Mouse (Mus musculus) left cerebral cortex, postnatal 14 days (tissue): ENCODE data around the gene Rsbn1l. TPM values are rescaled to one million over a fixed set of nuclear protein-coding genes. Genes with fewer than 3 reads are reported as not detected.
"Not testable (repeated sequence)": the region's sequence is repeated elsewhere in the genome, so short reads cannot be mapped to it uniquely, and the experiment has no call there.

ENCODE experiments used
- DNase-seq, 2 experiments: peaks; one replicate each; pipeline ENCODE4 v3.0.0; 2021 to 2022; ENCODE audit warnings: low spot score in 2 of 2, mixed read lengths in 1 of 2
- intact Hi-C: fragments of 180-260 bp; cut with DNase I; formaldehyde crosslinking; loops from one replicate; pipeline ENCODE4 v1.15.1; 2025
- total RNA-seq, 2 experiments: library from RNA; stranded (reverse); gene quantifications; 2 replicates each; pipeline ENCODE4 v1.2.3; 2021

Rsbn1l gene
- total RNA-seq, 2 experiments from 2014 or later: 13.7 to 14.7 TPM

DNA sequence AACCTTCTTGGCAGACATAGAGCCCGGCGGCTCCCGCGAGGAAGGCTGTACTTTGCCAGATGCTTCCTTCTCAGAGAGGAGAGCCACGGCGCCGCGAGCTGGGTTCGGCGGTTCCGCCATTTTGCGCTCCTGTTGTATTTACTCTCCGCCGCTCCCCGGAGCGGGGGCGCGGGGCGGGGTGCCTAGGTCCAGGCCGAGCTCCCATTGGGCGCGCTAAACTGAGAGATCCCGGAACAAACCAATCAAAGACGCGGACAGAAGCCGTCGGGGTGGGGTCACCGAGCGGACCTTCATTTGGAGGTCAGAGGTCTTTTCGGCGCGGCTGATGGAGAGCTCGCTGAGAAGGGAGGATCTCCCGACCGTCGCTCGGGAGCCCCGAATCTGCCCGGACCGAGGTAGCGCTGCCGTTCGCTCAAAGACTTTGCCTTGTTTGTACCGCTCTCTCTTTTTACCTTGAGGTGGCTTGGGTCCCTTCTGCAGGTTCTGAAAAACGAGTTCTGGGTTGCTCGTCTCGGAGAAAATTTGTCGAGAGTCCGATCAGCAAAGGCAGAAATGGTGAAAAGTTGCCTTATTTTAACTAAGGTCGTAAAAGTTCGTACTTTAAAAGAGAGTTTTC, 4.4 kb downstream of the Rsbn1l start:
- intact Hi-C loops: loop anchor here (2.0 kb wide), 1 partner anchor 39 kb away; no protein-coding TSS in a partner anchor
- peak; percentile 95 to 97 for DNase-seq

DNA sequence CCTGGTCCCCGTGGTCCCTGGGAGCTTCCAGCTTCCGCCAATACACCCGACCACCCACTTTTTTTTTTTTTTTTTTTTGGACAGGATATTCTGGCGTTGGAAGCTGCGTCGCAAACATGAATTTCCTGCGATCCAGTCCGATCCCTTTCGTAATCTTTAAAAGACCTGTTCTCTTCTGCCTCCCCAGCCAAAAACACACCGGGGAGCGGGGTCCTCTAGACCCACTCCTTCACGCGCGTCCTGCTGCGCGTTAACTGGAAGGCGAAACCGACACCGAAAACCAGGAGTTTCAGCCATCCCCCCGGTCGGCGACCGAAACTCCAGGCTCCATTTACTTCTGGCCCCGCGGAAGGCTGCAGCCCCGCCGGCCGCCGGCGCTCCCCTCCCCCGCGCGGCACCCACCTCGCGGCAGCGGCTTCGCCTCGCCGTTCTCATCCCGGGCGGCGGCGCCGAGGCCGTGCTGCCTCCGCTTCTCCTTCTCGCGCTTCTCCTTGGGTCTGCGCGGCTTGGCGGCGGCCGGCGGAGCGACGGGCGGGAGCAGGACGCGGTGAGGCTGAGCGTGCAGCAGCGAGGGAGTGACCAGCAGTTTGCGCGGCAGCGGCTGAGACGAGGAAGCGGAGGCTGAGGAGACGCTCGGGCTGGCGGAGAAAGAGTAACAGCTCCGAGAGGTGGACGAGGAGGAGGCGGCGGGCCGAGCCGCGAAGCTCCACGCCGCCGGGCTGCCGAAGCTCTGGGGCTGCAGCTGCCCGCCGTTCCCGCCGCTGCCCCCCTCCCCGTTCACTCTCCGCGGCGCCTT, 5.1 kb downstream of the Rsbn1l start:
- peak; percentile 52 to 56 for DNase-seq
- intact Hi-C loops: loop anchor here (2.0 kb wide), 1 partner anchor 38 kb away; no protein-coding TSS in a partner anchor

DNA sequence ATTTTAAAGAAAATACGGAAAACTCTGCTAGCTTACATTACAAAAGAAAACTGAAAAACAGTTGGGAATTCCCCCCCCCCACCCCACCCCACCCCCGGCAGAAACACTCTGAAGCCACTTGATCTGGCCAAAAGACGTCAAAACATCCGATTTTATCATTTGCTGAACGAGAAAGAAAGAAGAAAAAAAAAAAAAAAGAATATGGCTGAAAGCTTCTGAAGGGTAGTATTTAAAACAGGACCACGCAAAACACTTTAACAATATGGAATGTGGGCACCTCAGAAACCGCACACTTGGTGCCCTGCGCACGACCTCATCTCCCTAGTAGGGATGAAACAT, 5.7 kb downstream of the Rsbn1l start:
- no peak for DNase-seq
- intact Hi-C loops: loop anchor here (2.0 kb wide), 1 partner anchor 38 kb away; no protein-coding TSS in a partner anchor

DNA sequence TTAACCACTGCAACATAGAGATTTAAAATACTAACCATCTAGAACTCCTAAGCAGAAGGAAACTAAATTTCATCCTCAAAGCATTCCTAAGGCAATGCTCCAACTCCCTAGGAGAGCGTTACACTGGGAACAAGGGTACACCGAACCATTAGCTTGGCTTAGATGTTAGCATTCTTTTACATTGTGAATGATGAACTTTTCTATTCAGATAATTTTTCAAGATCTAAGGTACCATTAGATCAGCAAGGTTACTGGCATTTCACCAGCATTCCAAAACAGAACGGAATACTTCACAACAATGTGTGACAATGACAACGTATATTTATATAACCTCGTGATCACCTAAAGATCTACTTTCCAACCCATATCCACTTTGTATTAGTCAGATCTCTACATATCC, 6.1 kb downstream of the Rsbn1l start:
- intact Hi-C loops: loop anchor here (2.0 kb wide), 1 partner anchor 37 kb away; no protein-coding TSS in a partner anchor
- no peak for DNase-seq

DNA sequence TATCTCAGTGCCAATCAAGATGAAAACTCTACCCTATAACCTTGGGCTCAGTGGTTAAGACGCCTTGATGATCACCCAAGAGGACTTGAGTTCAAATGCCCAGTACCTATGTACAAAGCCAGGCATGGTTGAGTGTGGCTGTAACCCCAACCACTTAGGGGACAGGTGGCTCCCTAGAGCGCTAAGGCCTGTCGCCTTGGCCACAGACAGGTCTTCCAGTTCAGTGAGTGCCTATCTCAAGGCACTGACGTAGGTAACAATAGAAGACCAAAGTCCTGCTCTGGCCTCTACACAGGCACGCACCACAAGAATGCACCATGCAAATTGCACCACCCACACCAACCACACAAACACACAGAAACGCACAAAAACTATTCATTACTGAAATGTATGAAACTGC, 9.3 kb downstream of the Rsbn1l start:
- intact Hi-C loops: no loop called here

DNA sequence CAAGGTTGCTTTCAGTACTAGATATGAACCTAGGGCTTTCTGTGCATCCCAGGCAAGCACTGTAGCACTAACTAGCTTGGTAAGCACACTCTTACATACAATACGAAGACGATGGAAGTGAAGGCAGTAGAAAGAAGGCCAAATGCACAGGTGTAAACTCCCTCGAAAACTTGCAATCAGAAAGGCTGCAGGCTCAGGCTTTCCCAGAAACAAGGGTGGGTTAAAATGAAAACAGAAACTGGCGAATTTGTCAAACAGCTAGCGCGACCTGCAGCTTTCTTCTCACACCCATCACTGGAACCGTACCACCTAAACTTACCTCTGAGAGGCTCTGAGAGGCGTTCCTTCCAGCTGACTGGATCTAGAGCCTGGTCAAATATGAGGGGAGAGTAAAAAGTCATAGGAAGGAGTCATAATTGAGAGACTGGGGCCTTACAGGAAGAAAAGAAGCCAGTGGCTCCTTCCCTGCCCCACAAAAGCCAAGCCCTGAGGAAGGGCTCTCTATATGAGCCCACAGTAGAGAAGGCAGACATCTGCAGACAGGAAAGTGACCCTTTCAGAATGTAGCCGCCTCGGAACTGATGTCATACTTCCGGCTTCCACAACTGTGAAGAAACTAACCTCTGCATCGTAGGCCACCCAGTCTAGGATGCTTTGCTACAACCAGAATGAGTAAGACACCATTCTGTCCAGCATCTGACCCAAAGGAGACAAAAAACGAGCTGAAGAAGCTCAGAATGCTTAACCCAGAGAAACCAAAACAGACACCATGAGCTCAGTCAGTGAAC, 11.0 kb downstream of the Rsbn1l start:
- no peak for DNase-seq
- intact Hi-C loops: no loop called here

More for the DNA sequence above, 9.3 kb downstream of the Rsbn1l start:
- DNase-seq: no peak

DNA sequence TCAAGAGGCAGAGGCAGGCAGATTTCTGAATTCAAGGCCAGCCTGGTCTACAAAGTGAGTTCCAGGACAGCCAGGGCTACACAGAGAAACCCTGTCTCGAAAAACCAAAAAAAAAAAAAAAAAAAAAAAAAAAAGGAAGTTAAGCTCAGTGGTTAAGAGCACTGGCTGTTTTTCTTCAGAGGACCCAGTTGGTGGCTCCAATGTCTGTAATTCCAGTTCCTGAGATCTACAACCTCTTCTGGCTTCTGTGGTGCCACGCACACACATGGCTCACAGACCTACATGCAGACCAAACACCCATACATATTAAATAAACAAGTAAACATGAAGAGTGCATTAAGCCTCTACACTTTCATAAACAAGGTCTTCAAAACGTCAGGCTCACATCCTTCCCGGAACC, 12.4 kb downstream of the Rsbn1l start:
- DNase-seq, intact Hi-C loops: not testable (repeated sequence)

DNA sequence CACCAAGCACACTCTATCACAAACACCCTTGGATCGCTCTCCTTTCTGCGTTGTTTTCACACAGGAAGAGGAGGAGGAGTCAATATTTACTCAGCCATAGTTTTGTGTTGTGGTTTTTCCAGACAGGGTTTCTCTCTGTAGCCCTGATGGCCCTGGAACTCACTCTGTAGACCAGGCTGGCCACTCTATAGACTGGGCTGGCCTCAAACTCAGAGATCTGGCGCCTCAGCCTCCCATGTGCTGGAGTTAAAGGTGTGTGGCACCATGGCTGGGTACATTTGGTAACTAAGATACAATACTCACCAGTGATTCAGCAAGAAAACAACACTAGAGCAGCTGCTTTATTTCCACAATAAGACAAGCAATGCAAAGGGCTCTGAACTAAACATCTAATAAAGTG, 13.7 kb downstream of the Rsbn1l start:
- DNase-seq: no peak
- intact Hi-C loops: no loop called here

DNA sequence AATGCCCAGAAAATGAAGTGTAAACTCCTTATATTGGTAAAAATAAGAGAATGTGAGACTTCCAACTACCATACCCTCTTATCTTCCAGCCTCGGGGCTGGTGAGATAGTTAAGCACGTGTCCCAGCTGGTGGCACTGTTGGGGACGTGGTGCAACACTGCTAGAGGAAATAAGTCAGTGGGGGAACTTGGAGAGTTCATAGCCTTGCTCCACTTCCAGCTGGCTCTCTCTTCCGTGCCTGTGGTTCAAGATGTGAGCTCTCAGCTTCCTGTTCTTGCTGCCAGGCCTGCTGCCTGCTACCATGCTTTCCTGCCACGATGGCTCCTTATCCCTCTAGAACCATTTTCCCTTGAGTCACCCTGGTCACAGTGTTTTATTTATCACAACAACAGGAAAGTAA, 15.0 kb downstream of the Rsbn1l start:
- intact Hi-C loops: no loop called here
- DNase-seq: no peak

DNA sequence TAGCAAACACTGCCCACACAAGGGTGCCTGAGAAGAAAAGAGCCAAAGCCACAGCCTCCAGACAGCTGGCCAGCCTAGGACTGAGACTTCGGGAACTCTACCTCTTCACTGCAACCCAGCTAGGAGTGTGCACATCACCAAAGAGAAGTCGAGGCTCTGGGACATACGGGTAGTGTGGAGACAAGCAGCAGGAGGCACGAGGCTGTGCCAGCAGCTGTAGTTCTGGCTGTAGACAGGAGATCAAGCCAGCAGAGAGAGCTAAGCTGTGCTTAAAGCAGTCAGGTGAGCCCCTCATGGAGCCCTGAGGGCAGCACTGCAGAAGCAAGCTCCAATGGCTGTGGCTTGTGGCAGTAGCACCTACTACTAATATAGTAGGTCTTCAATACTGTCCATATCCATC, 15.5 kb downstream of the Rsbn1l start:
- intact Hi-C loops: no loop called here
- no peak for DNase-seq

DNA sequence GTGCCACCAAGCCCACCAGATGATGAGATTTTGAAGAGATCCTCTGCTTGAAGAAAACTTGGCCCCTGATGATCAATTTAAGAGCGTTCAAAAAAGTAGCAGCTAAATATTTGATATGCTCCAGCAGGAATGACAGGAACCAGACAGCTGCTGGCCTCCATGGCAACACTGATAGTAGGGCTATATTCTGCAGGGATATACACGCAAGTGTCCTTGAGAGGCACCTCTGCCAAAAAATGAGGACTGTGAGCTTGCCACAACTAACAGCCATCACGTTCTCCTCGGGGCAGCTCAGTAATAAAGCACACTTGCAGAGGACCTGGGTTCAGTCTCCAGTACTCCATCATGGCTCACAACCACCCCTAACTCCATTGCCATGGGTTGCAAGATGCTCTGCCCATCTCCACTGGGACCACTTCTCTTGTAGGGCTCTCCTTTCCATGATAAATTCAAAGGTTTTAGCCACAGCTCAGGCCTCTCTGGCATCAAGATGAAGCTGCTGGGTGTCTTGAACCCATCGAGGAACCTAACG, 16.1 kb downstream of the Rsbn1l start:
- intact Hi-C loops: no loop called here
- no peak for DNase-seq

DNA sequence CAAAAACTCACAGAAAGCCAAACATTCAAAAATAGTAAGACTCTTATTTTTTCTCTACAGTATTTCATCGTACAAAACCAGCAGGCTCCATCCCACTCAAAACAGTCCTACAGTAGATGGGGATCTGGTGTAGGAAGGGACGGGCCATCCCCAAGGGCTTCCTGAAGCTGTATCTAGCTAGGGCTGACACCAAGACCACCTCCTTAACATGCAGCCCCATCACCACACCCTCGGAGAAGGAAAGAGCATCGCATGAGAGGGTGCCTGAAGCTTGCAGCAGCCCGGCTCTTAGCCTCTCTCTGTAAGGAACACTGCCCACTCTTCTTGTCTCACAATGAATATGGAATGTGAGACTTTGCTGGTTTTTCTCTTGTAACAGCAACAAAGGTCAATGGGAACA, 17.7 kb downstream of the Rsbn1l start:
- DNase-seq: no peak
- intact Hi-C loops: no loop called here

DNA sequence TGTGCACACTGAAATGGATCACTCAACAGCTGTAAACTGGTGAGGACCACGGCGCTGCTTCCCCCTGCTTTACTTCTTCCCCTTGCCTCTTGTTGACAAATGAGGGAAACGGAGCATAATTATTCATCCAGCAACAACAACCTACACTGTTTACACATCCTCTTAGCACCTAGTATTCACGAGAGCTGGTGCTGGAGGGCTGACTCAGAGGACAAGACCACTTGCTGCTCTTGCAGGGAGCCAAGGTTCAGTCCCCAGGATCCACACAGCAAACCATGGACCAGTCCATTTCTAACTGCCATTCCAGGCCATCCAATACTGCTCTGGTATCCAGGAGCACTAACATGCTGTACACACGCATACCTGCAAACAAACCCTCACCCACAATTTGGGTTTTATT, 20.3 kb downstream of the Rsbn1l start:
- DNase-seq: no peak
- intact Hi-C loops: no loop called here

DNA sequence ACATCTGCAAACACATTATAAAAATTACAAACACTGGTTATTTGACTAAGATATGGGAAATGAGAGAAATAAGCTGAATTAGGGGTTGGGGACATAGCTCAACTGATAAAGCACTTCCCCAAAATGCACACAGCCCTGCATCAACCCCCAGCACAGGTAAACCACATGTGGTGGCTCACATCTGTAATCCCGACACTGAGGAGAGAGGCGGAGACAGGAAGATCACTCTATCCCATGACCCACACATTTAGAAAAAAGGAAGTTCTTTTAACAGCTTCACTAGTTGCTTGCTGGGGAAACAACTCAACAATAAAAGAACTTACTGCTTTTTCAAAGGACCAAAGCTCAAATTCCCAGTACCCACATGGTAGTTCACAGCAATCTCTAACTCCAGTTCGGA, 23.6 kb downstream of the Rsbn1l start:
- intact Hi-C loops: no loop called here

DNA sequence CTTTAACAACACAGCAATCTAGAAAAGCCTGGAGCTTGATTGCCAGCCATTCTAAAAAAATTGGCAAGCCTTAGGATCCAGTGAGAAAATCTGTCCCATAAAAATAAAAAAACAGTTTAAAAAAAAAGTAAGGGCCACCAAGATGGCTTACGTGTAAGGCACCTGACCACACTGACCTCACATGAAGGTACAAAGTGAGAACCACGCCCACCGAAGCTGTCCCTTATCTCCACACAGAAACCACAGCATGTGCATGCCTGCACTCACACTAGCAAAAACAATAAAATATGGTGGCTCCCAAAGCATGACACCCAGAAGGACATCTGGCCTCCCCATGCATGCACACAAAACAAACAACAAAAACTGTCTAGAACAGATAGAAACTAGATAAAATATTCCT, 24.9 kb downstream of the Rsbn1l start:
- intact Hi-C loops: no loop called here
- no peak for DNase-seq

More for the DNA sequence above, 23.6 kb downstream of the Rsbn1l start:
- no peak for DNase-seq

DNA sequence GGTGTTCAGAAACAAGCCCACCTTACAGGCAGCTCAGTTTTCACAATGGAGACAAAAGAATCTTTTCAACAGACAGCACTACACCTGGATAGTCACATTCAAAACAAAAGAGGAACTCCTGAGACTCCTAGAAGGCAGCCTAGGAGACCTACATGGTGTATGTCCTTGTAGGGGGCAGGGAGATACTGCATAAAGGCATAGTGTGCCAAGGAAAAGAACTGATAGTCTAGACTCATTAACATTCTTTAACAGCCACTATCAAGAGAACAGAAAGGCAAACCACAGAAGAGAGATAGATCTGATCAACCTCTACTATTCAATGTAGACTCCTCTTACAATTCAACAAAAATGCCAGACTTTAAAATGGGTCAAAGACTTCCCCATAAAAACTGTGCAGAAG, 25.8 kb downstream of the Rsbn1l start:
- DNase-seq: no peak
- intact Hi-C loops: no loop called here

DNA sequence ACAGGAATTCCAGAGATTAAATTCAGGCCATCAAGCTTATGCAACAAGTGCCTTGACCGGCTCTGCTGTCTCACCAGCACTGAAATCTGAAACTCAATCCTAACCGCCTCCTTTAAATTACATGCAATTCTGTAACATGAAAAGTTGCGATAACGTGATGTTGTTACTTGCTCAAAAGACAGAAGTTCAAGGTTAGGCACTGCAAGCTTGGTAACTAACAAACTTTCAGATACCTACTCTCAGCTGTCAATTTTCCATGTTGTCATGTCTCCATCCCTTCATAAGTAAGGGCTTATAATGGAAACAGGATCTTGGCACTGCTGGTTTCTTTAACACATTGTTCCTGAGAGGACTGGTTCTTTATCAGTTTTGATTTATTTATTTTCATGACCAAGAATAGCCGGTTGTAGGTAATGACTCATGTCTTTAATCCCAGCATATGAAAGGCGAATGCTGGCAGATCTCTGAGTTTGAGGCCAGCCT, 26.5 kb downstream of the Rsbn1l start:
- DNase-seq: no peak
- intact Hi-C loops: no loop called here

DNA sequence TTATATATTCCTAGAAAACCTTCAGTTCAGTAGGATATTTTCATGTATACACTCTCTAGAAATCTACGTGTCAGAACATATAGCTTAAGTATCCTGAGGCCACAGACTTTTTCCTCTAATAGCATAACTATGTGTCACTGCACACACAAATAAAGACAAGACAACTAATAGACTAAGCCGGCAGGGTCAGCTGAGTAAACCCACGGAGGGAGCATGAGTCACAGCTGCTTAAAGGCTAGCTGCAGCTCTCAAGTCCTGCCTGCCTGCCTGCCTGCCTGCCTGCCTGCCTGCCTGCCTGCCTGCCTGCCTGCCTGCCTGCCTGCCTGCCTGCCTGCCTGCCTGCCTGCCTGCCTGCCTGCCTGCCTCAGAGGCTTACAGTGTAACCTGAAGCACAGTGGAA, 30.7 kb downstream of the Rsbn1l start:
- DNase-seq: no peak
- intact Hi-C loops: no loop called here

DNA sequence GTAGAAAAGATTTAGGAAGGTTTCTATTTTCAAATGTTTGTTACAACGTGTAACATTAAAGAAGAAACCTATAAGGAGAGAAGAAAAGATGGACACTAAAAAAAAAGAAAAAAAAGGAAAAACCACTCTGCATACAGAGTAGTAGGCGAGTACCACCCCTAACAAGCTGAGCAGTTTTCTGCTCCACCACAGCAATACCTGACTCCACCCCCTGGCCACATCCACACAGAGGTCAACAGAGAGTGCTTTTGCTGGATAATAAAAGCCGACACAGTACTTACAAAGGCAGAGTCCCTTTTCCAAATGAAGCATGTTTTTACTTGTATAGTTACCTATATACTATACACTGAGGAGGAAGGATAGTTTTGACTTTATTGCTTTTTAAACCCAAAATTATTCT, 31.6 kb downstream of the Rsbn1l start:
- DNase-seq: no peak
- intact Hi-C loops: no loop called here

DNA sequence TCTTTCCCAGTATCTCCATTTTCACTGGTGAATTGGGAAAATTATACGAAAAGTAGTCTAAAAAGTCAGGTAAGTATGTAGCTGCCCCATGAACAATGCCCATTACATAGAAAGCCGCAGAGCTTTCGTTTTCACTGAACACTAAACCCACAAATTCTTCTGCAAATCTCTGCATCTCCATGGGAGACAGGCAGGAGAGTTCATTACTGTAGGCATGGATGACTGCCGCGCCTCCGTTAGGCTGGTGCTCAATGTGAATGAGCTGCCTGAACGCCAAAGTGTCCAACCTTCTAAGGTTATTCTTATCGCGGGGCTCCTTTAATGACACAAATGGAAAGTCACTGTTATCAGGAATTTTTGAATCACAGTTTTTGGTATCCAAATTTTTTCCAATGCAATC, 36.6 kb downstream of the Rsbn1l start:
- intact Hi-C loops: no loop called here
- no peak for DNase-seq
